Mouse (Mus musculus) cerebellum, postnatal 4 days (tissue): ENCODE data around the gene Btg3.

ENCODE experiments used
- DNase-seq, 2 experiments: peaks; one replicate each; pipeline ENCODE4 v3.0.0; 2022; ENCODE audit warnings: low spot score in 2 of 2, mixed read lengths in 1 of 2

Gene Btg3

DNA sequence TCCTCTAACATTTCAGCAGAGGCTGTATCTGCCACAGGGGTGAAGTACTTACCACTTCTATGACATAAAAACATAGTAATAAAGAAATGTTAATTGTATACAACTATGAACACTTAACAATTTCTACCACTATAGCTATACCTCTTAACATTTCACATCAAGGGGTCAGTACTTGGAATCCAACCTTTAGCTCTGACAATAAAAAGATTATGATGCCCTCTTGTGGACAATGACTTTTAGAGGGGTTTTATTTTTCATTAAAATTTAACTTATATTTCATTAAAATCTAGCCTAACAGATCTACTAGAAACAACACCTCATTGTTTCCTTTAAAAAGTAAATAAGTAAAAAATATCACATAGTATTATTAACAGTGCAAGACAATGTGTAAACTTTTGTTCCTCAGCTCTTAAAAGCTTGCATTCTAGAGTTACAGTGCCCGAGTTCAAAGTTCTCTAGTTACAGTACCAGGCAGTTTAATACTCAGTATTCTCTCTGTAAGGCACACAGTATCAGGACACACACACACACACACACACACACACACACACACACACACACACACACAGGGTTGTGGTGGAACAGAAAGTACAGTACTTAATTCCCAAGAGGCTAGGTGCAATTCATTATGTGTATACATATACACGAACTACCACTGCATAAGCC lies 30.2 kb downstream of the Btg3 start:
- no peak for DNase-seq

DNA sequence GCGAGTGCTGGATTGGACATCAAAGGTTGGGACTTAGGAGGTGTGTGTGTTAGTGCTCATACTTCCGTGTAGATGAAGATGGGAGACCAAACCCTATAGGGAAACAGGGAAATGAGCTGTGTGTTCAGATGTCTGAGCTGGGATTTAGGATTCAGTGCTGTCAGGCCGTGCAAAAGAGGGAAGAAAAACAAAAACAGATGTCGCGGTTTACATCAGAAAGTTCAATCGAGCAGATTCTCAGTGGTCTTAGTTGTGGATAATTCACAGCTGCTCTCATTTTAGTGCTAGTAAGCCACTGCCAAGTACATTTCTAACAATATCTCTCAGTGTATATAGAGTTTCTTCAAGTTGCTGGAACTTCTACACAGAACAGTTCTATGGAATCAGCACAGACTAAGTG lies 33.2 kb downstream of the Btg3 start:
- no peak for DNase-seq

DNA sequence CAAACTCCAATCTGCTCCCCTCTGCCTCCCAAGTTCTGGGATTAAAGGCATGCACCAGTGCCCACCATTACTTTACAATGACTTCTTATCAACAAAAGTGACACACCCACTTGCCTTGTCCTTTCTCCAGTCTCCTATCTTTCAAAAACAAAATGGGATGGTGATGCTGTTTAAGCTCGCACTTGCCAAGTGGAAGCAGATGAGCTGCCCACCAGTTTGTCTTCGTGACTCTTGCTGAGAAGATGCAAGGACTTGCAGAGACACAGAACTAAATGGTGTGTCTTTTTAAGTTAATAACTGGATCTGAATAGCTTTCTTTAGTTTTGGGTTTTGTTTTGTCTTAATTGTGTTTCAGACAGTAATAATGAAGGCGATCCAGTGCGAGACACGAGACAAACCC lies 34.2 kb downstream of the Btg3 start:
- no peak for DNase-seq

DNA sequence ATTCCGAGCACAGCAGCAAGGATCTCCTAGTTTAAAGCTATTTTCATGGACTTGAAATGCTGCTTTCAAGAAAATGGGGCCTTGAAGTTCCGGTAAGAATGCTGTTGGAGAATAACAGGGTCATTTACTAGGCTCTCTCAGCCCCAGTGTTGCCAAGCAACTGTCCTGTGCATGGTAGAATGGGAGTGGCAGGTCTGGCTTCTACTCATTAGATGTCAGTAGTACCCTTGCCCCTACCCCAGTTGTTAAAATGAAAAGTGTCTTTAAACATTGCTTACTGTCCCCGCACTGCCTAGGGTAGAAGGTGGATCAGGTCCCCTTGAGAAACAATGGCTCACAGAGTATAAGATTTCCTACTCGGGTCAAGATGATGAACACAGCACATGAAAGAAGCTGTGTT lies 35.6 kb downstream of the Btg3 start:
- no peak for DNase-seq

DNA sequence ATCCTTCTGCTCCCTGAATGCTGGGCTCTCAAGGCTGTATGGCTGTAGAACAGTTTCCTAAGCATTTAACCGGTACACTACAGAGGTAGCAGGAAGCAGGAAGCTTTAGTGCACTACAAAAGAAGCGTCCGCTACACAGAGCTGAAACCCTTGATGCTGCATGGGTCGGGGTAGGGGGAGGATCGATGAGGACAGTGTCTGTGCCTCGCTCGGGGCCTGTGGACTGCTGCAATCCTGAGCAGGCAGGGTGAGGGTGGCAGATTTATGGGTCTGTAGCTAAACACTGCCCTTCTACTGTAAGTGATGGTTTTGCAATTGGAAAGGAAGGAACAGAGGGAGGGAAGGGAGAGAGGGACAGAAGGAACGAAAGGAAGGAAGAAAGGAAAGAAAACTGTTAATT lies 39.8 kb downstream of the Btg3 start:
- DNase-seq, result no peak

DNA sequence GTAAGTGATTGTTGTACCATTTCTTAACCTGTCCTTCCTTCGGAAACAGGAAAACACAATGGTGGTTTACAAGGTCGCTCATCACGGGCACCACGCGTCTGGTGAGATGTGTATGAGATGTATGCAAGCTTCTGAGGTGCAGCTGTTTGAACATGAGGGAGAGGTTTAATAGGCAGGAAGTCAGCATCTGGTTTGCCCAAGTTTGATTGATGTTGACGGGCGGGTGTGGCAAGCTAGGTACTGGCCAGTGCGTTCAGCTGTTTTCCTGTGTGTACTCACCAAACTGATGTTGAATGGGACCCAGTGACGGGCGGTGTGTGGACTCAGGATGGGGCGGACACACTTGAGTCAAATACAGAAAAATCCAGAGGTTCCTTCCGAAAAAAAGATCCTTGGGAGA lies 49.0 kb downstream of the Btg3 start:
- no peak for DNase-seq

DNA sequence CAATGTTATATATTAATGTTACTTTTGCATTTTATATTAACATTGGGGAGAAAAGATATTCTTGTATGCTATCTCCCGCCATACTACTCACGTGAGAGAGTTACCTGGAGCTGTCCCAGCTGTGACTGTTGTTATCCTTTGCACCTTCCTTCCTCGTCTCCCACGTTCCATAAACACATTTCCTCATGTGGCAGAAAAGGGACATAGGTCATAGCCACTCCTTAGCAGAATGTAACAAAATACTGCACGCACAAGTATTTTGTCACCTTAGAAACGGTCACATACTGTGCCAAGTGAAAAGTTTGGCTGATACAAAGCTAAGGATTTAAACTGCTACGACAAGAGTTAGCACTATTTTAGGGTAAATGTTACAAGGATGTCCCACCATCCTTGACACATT lies 49.4 kb downstream of the Btg3 start:
- DNase-seq, result no peak

DNA sequence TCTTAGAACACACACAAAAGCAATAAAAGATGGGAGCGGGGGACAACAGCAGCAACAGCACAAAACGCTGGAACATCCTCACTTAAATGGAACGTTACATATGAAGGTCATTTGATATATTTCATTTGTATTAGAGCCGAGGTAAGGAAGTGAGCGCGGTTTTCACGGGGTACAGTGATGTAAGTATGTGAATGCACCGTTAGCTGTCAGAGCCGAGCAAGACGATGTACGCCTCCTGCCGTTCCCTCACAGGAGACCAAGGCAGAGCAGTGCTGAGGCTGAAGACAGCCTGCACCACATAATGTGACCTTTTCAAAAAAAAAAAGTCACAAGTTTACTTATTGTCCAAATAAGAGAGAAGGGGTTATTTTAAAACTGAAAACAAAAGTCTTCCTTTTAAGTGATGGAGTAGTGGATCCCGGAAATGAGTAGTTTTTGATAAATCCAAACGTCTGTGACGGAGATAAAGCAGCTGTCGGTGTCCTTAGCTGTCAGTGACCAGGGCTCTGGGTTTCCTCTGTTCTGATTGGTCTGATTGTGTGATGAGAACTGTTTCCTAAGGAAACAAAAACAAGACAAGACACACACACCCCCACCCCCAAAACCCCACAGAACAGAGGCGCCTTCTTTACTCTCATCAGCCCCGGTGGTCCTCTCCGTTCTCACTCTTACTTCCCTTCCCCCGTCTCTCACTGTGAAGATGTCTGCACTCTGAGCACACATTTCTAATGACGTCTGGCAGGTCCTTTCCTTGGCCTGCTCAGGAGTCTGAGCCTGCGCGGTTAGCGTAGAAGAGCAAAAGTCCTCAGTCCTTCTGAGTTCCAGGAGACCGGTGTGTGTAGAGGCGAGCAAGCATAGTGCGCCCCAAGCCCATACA lies 50.8 kb downstream of the Btg3 start:
- no peak for DNase-seq

DNA sequence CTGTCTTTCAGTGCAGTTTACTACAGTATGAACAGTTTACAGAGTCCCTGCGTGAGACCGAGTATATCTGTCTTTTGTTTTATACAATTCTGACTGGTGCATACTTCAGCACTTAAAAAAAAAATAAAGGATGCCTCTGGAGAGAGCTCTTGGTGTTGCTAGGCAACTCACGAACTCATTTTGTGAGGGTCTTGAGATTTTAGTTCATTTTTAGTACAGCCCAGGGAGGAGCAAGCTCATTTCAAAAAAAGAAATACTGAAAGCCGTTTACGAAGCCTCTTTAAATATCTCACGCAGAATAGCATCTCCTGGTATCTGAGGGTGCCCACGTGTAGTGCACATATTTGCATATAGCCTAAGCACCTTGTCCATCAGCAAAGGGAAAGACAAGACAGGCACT lies 54.9 kb downstream of the Btg3 start:
- no peak for DNase-seq

DNA sequence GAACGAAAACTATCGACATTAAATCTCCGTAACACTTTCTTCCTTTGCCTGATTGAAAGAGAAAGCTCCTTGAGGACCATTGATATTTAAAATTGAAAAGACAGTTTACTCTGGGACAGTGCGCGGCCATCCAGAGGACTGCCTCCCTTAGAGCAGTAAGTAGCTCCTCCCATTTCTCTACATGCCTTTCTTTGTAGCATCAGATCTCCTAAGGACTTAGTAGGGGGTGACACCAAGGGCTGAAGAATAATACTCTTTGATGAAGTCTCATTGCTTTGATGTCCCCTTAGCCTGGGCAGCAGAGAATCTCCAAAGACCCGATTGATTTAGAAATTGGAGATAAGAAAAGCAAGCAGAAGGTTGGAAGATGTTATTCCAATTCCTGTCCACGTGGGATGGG lies 55.4 kb downstream of the Btg3 start:
- no peak for DNase-seq

DNA sequence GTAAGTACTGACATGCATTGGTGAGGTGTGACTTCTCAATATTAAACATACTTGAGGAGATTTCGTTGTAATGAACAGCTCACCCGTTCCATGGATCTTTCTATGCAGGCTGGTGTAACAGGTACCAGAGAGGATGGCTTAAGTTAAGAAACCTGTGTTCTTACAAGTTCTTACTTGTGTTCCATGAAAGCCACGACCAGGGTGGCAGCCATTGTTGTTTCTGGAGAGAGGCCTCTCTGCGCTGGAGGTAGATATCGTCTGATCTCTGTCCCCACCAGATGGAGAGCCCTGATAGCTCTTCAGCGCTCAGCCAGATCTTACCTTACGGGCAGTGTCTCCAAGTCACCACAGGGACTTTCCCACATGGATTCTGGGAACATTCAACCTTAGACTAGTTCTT lies 57.3 kb downstream of the Btg3 start:
- DNase-seq, result no peak

DNA sequence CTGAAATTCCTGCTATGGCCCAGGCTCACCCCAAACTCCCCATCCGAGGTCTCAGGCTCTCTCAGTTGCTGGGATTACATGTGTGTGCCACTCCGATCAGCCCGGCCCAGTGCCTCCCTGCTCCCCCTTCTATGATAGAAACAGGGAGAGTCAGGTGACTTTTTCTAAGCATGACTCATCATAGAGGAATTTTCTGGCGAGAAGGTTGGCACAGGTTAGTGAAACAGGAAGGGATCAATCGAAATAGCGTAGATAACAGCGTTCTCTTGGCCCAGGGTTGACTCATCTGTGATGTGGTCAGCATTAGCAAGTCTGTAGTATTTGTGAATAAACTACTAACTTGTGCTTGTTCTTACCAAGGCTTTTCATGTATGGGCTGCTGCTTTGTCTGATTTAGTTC lies 59.0 kb downstream of the Btg3 start:
- DNase-seq, result no peak

DNA sequence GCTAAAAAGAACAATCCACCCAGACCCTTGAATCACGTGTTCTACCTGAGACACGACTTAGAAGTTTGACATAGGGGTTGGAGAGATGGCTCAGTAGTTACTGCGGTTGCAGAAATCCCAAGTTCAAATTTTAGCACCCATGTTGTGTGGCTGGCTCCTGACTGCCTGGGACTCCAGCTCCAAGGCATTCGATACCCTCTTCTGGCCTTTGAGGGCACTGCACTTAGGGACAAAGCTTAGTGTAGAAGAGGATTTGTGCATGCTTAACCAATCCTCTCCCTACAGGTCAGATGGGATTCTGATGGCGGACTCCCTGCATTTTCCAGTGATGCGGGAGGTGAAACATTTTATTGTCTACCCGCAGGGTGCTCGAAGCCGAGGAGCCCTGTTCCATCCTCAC lies 60.1 kb downstream of the Btg3 start:
- DNase-seq, result peak in 1 of 2 experiments; percentile 60

DNA sequence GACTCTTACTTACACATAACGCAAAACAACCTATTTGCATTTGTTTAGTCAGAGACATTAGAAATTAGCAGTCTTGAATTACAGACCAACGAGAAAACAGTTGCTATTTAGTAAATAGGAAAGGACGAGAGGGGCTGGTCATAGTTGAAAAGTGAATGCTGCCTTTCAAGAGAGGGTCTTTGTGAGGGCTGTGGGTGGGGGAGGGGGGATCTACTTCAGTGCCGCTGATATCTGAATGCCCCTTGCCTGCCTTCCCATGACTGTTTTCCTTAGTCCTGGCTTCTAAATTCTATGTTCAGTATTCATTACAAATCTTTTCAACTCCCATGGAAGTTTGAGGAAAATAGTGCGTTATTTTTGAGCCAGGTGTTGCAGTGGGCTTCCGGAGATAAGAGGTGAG lies 63.0 kb downstream of the Btg3 start:
- no peak for DNase-seq

DNA sequence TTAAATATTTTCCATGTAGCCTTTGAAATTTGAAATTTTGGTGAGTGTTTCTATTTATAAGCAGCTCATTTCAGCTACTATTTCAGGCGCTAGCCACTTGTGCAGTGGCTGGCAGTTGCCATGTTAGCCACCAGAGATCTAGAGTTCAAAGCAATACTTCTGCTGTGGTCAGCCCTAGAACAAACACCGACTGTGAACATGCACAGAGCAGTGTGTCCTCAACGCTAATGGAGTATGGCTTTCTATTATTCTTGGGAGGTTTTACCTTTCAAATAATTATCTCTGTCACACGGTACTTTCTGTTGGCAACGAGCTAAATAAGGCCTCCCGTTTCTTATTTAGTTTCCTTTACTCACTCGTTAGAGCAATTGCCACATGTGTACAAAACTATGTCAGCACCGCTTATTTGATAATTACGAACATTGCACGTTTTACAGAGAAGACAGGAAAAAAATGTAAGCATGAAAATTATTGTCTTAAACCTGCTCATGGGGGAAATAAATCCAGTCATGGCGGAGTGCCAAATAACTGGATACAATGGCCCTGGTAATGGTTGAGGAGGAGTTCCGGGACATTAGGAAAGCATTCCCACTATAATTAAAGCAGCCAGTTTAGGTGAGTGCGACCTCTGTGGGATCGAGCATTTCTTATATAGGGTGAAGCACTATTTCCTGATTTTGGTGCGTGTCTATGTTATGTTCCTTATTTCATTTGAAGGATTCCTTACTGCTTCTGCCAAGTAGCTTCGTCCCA lies 63.7 kb downstream of the Btg3 start:
- no peak for DNase-seq

DNA sequence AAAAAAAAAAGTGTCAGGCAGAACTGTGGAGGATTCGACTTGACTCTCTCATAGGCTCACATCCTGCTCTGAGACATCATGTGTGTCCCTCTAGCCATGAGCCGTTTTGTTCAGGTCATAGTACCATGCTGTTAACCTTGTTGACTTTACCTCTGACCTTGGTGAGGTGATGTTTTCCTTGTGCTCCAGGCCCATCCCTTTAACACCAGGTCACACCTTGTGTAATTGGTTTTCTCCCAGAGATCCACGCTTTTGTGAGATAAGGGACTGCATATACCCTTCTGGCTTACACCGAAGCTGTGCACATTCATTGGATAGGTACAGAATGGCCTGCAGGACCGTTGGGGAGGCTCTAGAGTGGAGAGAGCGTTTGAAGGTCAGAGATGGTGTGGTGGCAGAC lies 67.7 kb downstream of the Btg3 start:
- no peak for DNase-seq

DNA sequence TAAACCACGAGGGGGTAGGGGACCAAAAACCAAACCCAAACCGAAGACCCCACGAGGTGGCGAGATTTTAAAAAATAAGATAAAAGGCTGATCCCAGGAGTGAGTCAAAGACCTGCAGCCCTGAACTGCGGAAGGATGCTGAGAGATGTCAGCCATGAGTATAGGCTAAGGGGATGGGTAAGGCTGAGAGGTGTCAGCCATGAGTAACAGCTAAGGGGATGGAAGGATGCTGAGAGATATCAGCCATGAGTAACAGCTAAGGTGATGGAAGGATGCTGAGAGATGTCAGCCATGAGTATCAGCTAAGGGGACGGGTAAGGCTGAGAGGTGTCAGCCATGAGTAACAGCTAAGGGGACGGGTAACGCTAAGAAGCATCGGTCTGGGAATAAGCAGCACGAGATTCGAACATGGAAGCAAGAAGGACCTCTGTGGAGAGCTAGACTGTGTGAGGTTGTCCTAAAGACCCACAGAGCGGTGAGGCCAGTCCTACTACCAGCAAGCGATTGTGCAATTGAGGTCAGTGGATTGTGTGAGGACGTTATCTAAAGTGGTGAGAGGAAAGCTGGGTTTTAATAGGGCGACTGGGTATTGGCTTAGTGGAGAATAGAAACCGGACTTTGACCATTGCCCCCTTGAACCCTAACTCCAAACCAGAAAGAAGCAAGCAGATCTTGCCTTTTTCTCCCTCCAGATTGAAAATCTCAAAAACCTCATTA lies 69.4 kb downstream of the Btg3 start:
- no peak for DNase-seq

DNA sequence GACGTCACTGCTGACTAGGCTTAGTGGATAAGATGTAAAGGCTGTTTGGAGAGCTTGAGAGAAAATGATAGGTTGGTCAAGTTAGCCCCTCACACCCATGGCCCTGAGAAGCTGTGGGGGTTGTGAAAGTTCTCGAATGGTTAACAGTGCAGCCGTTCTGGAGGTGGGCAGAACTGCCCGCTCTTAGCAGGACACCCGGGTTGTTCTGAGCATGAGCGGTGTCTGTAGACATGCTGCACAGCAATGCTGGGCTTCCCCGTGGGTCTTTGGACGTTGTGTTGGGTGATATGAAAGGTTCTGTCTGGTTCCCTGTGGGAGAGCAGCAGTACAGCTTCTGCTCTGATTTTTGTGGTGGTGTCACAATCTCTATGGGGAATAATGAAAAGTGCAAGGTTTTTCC lies 70.4 kb downstream of the Btg3 start:
- no peak for DNase-seq

DNA sequence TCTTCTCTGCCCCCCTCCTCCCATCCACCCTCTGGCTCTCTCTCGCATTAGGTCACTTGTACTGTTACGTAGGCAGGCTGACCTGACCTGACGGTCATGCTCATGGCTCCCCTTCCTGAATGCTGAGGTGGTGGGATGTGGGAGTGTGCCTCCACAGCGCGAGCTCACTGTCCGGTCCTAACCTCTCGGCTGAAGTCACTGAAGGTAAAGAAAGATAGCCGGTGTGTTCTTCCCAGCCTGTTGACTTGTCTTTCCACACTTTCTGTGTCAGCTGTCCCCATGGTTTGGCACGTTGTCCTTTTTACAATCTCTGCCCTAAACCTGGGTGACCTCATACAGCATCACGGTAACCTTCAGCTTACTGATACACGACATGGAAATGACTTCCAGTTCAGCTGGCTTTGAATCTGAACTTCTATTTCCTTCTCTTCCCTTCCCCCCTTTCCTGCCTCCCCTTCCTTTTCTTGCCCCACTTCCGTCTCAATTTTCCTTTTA lies 71.3 kb downstream of the Btg3 start:
- no peak for DNase-seq

DNA sequence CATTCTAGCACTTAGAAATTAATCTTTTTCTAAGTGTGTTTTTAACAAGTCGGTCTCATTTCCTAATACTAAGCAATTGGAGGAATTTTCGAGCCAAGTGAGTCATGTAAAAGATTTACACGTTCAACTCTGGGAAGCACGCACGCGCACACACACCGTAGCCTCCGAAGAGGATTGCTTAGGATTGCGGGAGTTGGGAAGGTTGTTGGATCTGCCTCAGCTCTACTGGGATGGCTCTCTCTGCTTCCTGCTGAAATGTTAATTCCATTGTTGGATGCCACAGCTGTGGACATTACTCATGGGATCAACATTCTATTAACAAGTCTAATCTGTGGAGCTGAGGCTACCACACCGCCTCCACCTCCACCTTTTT lies 74.3 kb downstream of the Btg3 start:
- no peak for DNase-seq

DNA sequence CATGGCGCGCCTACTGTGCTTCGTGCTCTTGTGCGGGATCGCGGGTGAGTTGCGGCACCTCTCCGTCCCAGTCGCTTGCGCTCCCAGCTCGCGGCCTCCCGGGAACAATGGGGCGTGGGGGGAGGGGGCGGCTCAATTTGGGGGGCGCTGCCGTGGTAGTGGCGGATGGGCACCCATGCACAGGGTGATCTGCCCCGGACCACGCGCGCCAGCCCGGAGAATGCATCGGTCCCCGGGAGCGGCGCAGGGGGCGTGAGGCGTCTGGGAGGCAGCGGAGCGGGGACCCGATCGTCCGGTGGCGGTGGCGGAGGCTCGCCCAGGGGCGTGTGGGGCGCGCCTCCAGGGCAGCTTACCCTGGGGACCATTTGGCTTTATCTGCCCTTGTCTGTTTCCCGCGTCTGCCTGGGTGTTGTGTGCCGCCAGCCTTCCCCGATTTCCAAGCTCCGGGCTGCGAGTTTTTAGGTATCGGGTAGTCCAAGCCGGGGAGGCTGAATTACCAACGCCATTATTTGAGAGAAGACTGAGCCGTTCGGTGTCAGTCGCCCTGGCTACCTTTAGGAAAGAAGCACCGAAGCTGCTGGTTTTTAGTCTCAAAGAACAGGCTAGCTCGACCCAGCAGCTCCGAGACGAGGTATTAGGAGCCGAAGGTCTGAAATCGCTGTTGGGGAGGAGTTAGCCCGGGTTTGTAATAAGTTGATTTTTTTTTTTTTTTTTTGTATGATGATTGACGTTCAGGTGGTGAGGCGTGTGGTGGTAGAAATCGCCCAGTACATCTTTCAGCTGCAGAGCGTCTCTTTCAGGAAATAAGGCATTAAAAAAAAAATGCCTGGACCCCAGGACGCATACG lies 74.9 kb downstream of the Btg3 start:
- DNase-seq, result no peak
